Mouse (Mus musculus) embryonic fibroblast, embryonic 13.5 days (primary cell): Measurements from ENCODE around the gene Wrb.

Source experiments
- CTCF ChIP-seq: IDR thresholded peaks from 2 replicates; pipeline ENCODE4 v1.5.1; 2011; ENCODE audit warnings: mild to moderate bottlenecking, control low read depth, low read length, moderate library complexity, borderline replicate concordance; ENCODE audit not compliant: insufficient read depth
- POLR2A ChIP-seq: IDR thresholded peaks from 2 replicates; pipeline ENCODE4 v1.6.1; 2011; ENCODE audit warnings: low read depth, mild to moderate bottlenecking, control low read depth, low read length, moderate library complexity

- no peak for TF ChIP-seq CTCF
- no peak for TF ChIP-seq POLR2A
Measured at GRCm38 (mm10) chr16:96168837-96169236, 23.6 kb downstream of the Wrb start.
